Mouse (Mus musculus) adrenal gland (tissue): ENCODE measurements around the gene Hat1.

Experiments
- intact Hi-C: fragments of 180-260 bp; cut with DNase I; formaldehyde crosslinking; loops from one replicate; pipeline ENCODE4 v1.15.1; 2025

Gene Hat1

GRCm38 (mm10) chr2:71374275-71375155 is 14.2 kb upstream of the Hat1 start:
- intact Hi-C loops: no loop called here

GRCm38 (mm10) chr2:71376433-71376906 is 12.3 kb upstream of the Hat1 start:
- intact Hi-C loops: no loop called here

- intact Hi-C loops: no loop called here
Observed at GRCm38 (mm10) chr2:71377426-71377825, 11.3 kb upstream of the Hat1 start.

- intact Hi-C loops: no loop called here
Observed at GRCm38 (mm10) chr2:71381962-71382361, 6.8 kb upstream of the Hat1 start.

GRCm38 (mm10) chr2:71383890-71384289 is 4.9 kb upstream of the Hat1 start:
- intact Hi-C loops: no loop called here

GRCm38 (mm10) chr2:71387766-71388165 is 992 bp upstream of the Hat1 start:
- intact Hi-C loops: no loop called here

- intact Hi-C loops: loop anchor here (5.0 kb wide), 1 partner anchor 68 kb away; no protein-coding TSS in a partner anchor
Observed at GRCm38 (mm10) chr2:71389864-71390263, 1.1 kb downstream of the Hat1 start.

GRCm38 (mm10) chr2:71405613-71406012 is 16.9 kb downstream of the Hat1 start:
- intact Hi-C loops: no loop called here

GRCm38 (mm10) chr2:71418760-71419280 is 30.1 kb downstream of the Hat1 start:
- intact Hi-C loops: no loop called here

- intact Hi-C loops: no loop called here
Observed at GRCm38 (mm10) chr2:71419408-71419807, 30.6 kb downstream of the Hat1 start.

GRCm38 (mm10) chr2:71420895-71421425 is 32.2 kb downstream of the Hat1 start:
- intact Hi-C loops: no loop called here

- intact Hi-C loops: no loop called here
Observed at GRCm38 (mm10) chr2:71424545-71424944, 35.8 kb downstream of the Hat1 start.

GRCm38 (mm10) chr2:71435440-71435839 is 46.7 kb downstream of the Hat1 start:
- intact Hi-C loops: no loop called here

- intact Hi-C loops: no loop called here
Observed at GRCm38 (mm10) chr2:71443376-71443775, 54.6 kb downstream of the Hat1 start.

- intact Hi-C loops: no loop called here
Observed at GRCm38 (mm10) chr2:71445536-71446196, 56.9 kb downstream of the Hat1 start.

- intact Hi-C loops: loop anchor here (5.0 kb wide), 1 partner anchor 98 kb away; the partner anchor contains the start of gene Dlx2
Observed at GRCm38 (mm10) chr2:71449604-71450003, 60.8 kb downstream of the Hat1 start.

- intact Hi-C loops: loop anchor here (5.0 kb wide), 1 partner anchor 96 kb away; the partner anchor contains the start of gene Dlx2
Observed at GRCm38 (mm10) chr2:71451761-71452160, 63.0 kb downstream of the Hat1 start.

- intact Hi-C loops: loop anchor here (5.0 kb wide), 1 partner anchor 94 kb away; the partner anchor contains the start of gene Dlx2
Observed at GRCm38 (mm10) chr2:71453161-71453916, 64.6 kb downstream of the Hat1 start, which contains the start of gene Metap1d. Gene Metap1d, plus strand, starts transcription at chr2:71453276.

- intact Hi-C loops: loop anchor here (5.0 kb wide), 1 partner anchor 93 kb away; the partner anchor contains the start of gene Dlx2
Observed at GRCm38 (mm10) chr2:71453917-71454260, 65.1 kb downstream of the Hat1 start.

GRCm38 (mm10) chr2:71458624-71459023 is 69.9 kb downstream of the Hat1 start:
- intact Hi-C loops: no loop called here

GRCm38 (mm10) chr2:71459659-71460058 is 70.9 kb downstream of the Hat1 start:
- intact Hi-C loops: no loop called here
